Mouse (Mus musculus): Measurements from ENCODE around the gene Slc38a1. TPM values are rescaled to one million over a fixed set of nuclear protein-coding genes. Genes with fewer than 3 reads are reported as not detected.

The Slc38a1 gene
- total RNA-seq, 2 experiments from 2014 or later = 98.2 to 103 TPM

Other genes with a start within 250 kb of the Slc38a1 start
- 10 to 100 TPM; 44.8 to 47.8 TPM for gene Scaf11, start 182.1 kb downstream of the Slc38a1 start, total RNA-seq (2021)
- gene Slc38a2, start 56.8 kb upstream of the Slc38a1 start, total RNA-seq (2021) = 10 to 100 TPM; 81.3 to 86.1 TPM